Mouse (Mus musculus) bone marrow macrophage, adult 2 months (primary cell): ENCODE measurements around the gene Wdfy3. TPM values are rescaled to one million over a fixed set of nuclear protein-coding genes. Genes with fewer than 3 reads are reported as not detected.
"Not testable (repeated sequence)": the region's sequence is repeated elsewhere in the genome, so short reads cannot be mapped to it uniquely, and the experiment has no call there.

Experiments used
- H3K27ac ChIP-seq: 2 replicates; pipeline ENCODE4 v1.5.1; 2012; ENCODE audit warnings: low read depth, low read length; ENCODE audit not compliant: insufficient read depth
- H3K4me1 ChIP-seq: 2 replicates; pipeline ENCODE4 v1.6.1; 2012; ENCODE audit warnings: low read length; ENCODE audit not compliant: control insufficient read depth, insufficient read depth
- H3K4me3 ChIP-seq: 2 replicates; pipeline ENCODE4 v1.5.1; 2012; ENCODE audit warnings: mild to moderate bottlenecking, low read length, moderate library complexity; ENCODE audit not compliant: insufficient read depth
- CTCF ChIP-seq: IDR thresholded peaks from 2 replicates; pipeline ENCODE4 v1.5.1; 2012; ENCODE audit warnings: low read depth, mild to moderate bottlenecking, low read length, moderate library complexity
- POLR2A ChIP-seq: IDR thresholded peaks from 2 replicates; pipeline ENCODE4 v1.6.1; 2012; ENCODE audit warnings: mild to moderate bottlenecking, low read depth, low read length, borderline replicate concordance
- polyA plus RNA-seq: library from polyadenylated mRNA; stranded (reverse); fragments of >200 nt; gene quantifications from 2 replicates; pipeline ENCODE4 v1.2.4, GENCODE M21; 2012; ENCODE audit not compliant: missing spikeins, insufficient read depth, insufficient read length

Wdfy3 gene
- polyA plus RNA-seq, 1 experiment, result 43.0 TPM

GRCm38 (mm10) chr5:101990298-101990845, 79.3 kb downstream of the Wdfy3 start:
- Histone ChIP-seq H3K4me1 (peaks cover 21% of the 10 kb centered on the region), H3K27ac (no peak overlapping the region), H3K4me3 (no peak overlapping the region)
- TF ChIP-seq POLR2A (no peak), CTCF (no peak)

GRCm38 (mm10) chr5:101988476-101988875, 81.2 kb downstream of the Wdfy3 start:
- H3K27ac ChIP-seq, result no peak overlapping the region
- TF ChIP-seq POLR2A, result no peak
- TF ChIP-seq CTCF, result no peak
- H3K4me3 ChIP-seq, result no peak overlapping the region
- peaks cover 15% of the 10 kb centered on the region for H3K4me1 ChIP-seq

DNA sequence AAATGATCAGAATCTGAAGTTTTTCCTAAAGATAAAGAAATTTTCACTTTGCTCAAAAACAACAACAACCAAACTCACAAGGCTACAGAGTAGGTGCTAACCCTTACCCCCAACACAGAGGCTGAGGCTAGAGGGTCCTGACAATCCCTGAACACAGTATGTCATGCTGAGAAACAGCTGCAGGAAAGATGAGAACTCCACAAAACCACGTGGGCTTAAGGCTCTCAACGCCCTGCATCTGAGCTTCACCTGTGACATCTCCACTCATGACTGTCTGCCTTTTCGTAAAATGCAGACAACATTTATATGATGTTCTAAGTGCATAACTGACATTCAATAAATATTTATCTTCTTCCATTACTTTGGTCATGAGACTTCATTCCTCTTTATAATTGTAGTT, 83.0 kb downstream of the Wdfy3 start:
- peaks cover 9% of the 10 kb centered on the region for H3K4me1 ChIP-seq
- TF ChIP-seq CTCF, result no peak
- no peak overlapping the region for H3K27ac ChIP-seq
- no peak overlapping the region for H3K4me3 ChIP-seq

- no peak overlapping the region for H3K4me3 ChIP-seq
- no peaks in the 10 kb centered on the region for H3K4me1 ChIP-seq
- TF ChIP-seq CTCF, result no peak
- TF ChIP-seq POLR2A, result no peak
- no peak overlapping the region for H3K27ac ChIP-seq
Observed at GRCm38 (mm10) chr5:101982239-101982638, 87.5 kb downstream of the Wdfy3 start.

DNA sequence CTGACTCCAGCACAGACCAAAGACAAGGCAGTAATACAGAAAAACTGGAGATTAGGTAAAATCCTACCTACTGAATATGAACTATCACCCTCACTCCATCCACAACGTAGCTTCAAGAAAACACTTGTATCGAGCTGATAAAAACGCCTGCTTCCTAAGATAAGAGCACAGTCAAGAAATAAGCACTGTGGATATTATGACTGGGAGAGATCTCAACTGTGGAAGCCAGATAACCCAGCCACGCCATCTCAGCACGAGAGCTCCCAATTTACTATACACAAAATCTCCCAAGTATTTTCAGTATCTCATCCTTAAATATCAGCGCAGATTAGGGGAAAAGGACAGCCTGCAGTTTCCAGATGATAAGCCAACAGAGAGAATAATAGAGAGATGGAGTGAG, 90.1 kb downstream of the Wdfy3 start:
- Histone ChIP-seq H3K4me1 (no peaks in the 10 kb centered on the region), H3K4me3 (no peak overlapping the region), H3K27ac (no peak overlapping the region)
- TF ChIP-seq CTCF (no peak), POLR2A (no peak)

DNA sequence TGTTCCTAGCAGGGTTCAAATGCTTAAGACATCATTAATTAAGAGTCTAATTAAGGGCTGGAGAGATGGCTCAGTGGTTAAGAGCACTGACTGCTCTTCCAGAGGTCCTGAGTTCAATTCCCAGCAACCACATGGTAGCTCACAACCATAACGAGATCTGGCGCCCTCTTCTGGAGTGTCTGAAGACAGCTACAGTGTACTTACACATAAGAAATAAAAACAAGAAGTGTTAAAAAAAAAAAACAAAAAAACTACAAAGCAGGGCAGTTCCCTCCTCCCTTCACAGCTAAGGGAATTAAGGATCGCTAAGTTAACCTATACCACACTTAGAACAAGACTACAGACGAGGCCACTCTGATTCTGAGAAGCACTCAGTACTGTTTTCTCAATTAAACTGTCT, 97.1 kb downstream of the Wdfy3 start:
- TF ChIP-seq CTCF, result peak; percentile 29; the same call in 1 of the 2 replicates
- H3K4me1 ChIP-seq, result peaks cover 14% of the 10 kb centered on the region
- not testable (repeated sequence) for H3K27ac ChIP-seq, H3K4me3 ChIP-seq

GRCm38 (mm10) chr5:101968153-101968851, 101.4 kb downstream of the Wdfy3 start:
- H3K27ac ChIP-seq, result peak overlapping the region; percentile 95
- peaks cover 28% of the 10 kb centered on the region for H3K4me1 ChIP-seq
- peak overlapping the region; percentile 37 for H3K4me3 ChIP-seq
- TF ChIP-seq POLR2A (no peak), CTCF (no peak)

GRCm38 (mm10) chr5:101967832-101968152, 101.9 kb downstream of the Wdfy3 start:
- Histone ChIP-seq H3K4me3 (peak overlapping the region; percentile 37), H3K4me1 (peaks cover 28% of the 10 kb centered on the region), H3K27ac (peak overlapping the region; percentile 95)
- TF ChIP-seq POLR2A (no peak), CTCF (no peak)

GRCm38 (mm10) chr5:101962824-101963223, 106.9 kb downstream of the Wdfy3 start:
- Histone ChIP-seq H3K4me1 (peaks cover 14% of the 10 kb centered on the region), H3K4me3 (no peak overlapping the region), H3K27ac (no peak overlapping the region)
- TF ChIP-seq CTCF, result no peak
- TF ChIP-seq POLR2A, result no peak

DNA sequence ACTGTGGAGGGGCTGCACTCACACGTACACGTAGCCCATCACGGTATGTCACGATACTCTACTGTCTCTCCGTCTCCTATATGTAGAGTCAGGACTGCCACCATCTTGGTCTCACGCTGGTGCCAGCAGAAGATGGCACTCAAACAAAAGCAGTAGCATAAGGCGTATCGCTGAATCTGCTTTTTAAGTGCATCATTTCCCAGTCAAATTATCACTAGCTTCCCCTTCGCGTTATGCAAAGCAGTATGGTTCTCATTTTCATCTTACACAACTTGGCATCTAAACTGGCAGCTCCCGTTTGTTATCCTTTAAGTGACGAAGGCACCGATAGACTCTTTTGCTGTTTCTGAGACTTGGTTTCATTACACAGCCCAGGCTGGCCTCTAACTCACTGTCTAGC, 110.4 kb downstream of the Wdfy3 start:
- TF ChIP-seq POLR2A, result no peak
- TF ChIP-seq CTCF, result no peak
- no peaks in the 10 kb centered on the region for H3K4me1 ChIP-seq
- H3K27ac ChIP-seq, result no peak overlapping the region
- no peak overlapping the region for H3K4me3 ChIP-seq

DNA sequence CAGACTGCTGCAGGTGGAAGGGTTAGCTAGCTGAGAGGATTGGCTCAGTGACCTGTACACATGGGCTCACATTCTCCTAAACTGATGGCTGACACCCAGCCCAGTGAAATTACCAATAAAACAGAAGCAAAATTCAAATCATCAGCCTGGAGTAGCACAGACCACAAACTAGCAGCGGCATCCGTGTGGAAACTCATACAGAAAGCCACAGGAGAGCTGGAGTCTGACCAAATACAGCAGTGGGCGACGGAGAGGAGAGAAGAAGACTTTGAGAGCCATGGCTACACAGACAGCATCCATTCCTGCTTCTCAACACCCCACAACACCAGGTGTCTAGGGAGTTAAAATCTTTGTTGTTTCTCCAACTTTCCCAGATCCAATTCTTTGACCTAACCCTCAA, 110.8 kb downstream of the Wdfy3 start:
- no peaks in the 10 kb centered on the region for H3K4me1 ChIP-seq
- no peak for TF ChIP-seq POLR2A
- TF ChIP-seq CTCF, result no peak
- H3K27ac ChIP-seq, result no peak overlapping the region
- H3K4me3 ChIP-seq, result no peak overlapping the region
